Mouse (Mus musculus): Measurements from ENCODE around the gene Gm10153.
"Not testable (repeated sequence)": the region's sequence is repeated elsewhere in the genome, so short reads cannot be mapped to it uniquely, and the experiment has no call there.

The Gm10153 gene

GRCm38 (mm10) chr7:142190289-142190688 is at the start of gene Gm10153:
Gene Gm10153, minus strand, starts transcription at chr7:142190389.
- no peak for DNase-seq

DNA sequence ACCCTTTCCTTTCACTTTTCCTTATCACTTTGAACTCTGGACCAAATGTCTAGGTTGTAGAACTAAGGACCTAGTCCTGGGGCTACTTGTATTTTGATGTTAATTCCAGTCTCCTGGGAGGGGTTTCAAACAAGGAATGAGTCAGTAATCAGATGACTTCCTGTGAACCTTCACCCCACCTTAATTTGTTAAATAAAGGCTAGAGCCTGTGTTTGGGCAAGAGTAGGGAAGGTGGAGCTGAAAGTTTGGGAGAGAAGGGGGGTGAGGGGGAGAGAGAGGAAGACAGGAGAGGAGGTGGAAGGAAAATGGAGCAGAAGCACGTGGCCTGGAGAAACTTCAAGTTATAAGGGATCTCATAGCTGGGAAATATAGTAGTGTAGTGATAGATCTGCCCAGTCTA is 41.4 kb upstream of the Gm10153 start:
- DNase-seq, result no peak

DNA sequence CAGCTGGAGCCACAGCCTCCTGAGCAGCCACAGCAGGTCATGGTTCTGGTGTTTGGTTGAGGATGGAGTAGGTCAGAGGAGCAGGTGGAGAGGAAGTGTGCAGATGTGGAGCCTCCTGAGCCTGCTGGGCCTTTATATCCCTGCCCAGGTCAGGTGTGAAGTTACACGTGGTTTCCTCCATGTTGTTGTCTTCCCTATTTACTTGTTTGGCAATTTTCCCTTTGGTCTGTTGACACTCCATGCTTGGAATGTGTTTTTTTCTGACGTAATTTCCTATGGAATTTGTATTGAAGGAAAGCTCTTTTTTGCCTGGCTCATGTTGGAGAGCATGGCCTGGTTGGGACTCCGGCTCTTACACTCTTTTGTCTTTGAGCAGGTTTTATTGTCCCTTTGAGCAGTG is 39.7 kb upstream of the Gm10153 start, which contains the start of gene Krtap5-5:
TSS of gene Krtap5-5 (minus strand) at position 101 of the 400 bp plus-strand sequence.
- not testable (repeated sequence) for DNase-seq

DNA sequence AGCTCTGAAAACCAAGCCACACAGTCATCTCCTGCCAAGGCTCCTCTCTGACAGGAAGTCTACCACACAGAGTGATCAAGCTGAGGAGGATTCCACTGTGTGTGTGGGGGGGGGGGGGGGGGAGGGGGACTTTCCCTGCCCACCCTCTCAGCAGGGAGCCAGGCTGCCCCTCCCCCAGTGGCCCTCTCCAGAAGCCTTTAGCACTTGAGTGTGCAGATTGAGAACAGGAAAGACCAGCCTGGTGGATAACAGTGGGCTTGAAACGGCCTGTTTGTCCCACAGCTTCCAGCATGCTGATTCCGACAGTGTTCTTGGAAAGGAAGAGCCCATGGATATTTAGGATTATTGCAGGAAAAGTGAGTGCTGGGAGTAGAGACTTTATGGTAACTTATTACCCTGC is 34.3 kb upstream of the Gm10153 start:
- DNase-seq, result no peak

DNA sequence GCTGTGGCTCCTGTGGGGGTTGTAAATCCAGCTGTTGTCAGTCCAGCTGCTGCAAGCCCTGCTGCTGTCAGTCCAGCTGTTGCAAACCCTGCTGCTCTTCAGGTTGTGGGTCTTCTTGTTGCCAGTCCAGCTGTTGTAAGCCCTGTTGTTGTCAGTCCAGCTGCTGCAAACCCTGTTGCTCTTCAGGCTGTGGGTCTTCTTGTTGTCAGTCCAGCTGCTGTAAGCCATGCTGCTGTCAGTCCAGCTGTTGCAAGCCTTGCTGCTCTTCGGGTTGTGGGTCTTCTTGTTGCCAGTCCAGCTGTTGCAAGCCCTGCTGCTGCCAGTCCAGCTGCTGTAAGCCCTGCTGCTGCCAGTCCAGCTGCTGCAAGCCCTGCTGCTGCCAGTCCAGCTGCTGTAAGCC is 21.9 kb upstream of the Gm10153 start:
- peak; percentile 72 for DNase-seq

DNA sequence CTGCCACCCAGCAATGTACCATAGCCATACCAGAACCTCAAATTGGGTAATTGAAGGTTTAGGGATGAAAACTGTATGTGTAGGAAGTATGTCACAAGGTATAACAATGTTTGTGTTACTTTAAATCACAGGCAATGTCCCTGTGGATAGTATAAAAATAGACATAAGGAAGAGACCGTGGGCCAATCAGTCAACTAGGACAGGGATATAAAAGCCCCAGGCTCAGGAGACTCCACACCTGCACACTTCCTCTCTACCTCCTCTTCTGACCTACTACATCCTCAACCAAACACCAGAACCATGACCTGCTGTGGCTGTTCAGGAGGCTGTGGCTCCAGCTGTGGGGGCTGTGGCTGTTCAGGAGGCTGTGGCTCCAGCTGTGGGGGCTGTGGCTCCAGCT is 21.4 kb upstream of the Gm10153 start, which contains the start of gene Gm7579:
TSS of gene Gm7579 (plus strand) at position 301 of the 400 bp plus-strand sequence.
- DNase-seq, result peak; percentile 56

DNA sequence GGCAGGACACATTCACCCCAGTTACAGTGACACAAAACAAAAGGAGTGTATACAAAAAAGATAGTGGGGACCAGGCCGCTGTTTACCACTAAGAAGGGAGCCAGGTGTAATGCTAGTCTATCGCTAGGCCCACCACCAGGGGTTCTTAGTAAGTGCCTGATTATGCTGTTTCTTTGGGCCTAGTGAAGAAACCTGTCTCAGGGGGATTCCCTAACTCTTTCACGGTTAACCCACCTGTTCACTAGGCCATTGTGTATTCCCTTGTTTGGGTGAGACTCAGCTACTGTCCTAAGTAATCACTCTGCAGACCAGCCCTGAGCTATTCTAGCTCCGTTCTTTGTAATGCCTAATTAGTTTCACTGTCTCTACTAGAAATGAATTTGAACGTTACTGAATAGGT is 16.7 kb upstream of the Gm10153 start:
- DNase-seq, result not testable (repeated sequence)

DNA sequence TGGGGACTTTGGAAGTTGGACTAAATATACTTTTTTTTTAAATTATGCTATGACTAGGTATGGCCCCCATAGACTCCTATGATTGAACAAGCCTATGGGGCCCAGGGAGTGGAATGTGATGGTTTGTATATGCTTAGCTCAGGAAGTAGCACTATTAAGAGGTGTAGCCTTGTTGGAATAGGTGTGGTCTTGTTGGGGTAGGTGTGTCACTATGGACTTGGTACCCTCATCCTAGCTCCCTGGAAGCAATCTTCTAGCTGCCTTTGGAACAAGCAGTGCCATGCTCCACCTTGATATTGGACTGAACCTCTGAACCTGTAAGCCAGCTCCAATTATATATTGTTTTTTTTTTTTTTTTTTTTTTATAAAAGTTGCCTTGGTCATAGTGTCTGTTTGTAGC is 15.3 kb upstream of the Gm10153 start:
- no peak for DNase-seq

DNA sequence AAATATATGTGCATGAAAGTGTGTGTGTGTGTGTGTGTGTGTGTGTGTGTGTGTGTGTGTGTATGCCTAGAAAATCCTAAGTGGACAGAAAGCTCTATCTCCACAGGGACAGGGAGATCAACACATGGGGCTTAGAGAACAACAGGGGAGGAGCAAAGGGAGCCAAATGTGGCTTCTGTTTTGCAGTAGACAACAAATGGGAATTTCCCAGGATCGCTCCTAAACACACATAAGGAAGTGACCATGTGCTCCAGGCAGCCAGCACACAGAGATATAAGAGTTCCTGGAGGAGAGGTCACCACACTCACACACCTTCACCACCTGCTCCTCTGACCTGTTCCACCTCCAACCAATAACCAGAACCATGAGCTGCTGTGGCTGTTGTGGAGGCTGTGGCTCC is 10.9 kb upstream of the Gm10153 start, which contains the start of gene Krtap5-3:
TSS of gene Krtap5-3 (plus strand) at position 301 of the 400 bp plus-strand sequence.
- DNase-seq, result no peak

- DNase-seq, result no peak
Observed at GRCm38 (mm10) chr7:142198748-142199147, 8.6 kb upstream of the Gm10153 start.

DNA sequence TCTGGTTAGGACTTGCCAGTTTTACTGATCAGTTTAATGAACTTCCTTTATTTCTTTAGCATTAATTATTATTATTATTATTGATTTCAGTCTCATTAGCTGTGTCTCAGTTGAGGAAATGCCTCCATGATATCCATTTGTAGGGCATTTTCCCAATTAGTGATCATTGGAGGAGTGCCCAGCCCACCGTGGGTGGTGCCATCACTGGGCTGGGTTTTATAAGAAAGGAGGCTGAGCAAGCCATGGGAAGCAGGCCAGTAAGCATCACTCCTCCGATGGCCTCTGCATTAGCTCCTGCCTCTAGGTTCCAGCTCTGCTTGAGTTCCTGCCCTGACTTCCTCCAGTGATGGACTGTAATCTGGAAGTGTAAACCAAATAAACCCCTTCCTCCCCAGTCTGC is 2.0 kb downstream of the Gm10153 start:
- DNase-seq, result no peak

DNA sequence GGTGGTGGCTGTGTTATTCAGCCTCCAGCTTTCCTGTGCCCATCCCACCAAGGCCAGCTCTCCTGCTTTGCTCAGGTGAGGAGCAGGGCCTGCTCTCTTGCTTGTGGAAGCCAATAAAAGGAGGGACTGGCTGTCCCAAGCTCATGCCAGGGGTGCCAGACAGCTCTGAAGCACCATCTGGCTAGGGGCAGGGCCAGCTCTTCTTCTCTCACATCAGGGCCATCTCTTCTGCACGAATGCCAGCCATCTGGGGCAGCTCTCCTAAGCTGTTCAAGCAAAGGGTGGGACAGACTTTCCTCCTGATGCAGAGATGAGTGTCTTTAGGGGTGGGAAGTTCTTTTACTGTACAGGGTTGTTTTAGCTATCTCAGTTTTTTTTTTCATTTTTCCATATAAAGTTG is 9.2 kb downstream of the Gm10153 start:
- no peak for DNase-seq

DNA sequence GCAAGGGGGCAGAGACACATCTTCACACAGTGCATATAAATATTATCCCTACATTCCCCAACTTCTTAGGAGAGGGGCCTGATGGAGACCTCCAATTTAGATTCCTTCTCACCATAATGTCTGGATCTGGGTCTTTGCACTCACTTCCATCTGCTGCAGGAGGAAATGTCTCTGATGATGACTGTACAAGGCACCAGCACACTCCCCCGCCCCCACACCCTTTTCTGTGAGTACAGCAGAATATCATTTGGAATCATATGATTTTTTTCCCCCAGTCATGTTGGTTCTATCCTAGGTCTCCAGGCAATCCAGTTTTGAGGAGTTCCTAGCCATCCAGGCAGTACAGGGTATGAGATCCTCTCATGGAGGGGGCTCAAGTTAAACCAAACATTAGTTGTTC is 11.5 kb downstream of the Gm10153 start:
- no peak for DNase-seq

DNA sequence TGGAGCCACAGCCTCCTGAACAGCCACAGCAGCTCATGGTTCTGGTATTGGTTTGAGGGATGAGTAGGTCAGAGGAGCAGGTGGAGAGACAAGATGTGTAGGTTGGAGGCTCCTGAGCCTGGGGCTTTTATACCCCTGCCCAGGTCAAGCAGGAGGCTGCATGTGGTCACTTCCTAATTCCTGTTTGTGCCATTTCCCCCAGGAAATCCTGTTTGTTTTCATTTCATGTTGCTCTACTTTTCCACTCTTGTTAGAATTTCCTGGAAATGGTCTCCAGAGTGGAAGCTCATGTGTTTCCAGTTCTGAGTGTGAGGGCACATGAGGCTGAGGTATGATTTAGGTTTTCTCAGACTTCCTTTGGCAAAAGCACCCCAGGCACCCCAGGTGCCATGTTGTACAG is 14.3 kb downstream of the Gm10153 start, which contains the start of gene Krtap5-2:
TSS of gene Krtap5-2 (minus strand) at position 101 of the 400 bp plus-strand sequence.
- DNase-seq, result not testable (repeated sequence)

- no peak for DNase-seq
Observed at GRCm38 (mm10) chr7:142169836-142170235, 20.4 kb downstream of the Gm10153 start.

GRCm38 (mm10) chr7:142165639-142166038 is 24.6 kb downstream of the Gm10153 start, which contains the start of gene Gm4553:
Gene Gm4553, minus strand, starts transcription at chr7:142165739.
- DNase-seq, result not testable (repeated sequence)

DNA sequence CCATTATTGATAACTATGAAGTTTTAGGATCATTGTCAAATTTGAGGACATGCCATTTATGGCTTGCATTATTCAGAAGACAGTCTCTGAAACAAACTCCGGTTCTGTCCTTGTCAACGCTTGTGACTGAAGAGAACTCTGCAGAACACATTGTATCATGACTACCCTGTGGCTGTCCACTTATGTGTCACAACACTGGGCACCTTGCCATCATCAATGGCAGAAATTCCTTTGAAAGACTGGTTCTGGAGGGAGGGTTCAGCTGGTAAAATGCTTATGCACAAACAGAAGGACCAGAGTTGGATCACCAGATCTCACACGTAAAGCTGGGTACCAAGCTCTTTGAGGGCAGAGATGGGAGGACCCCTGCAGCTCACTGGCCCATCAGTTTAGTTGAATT is 30.8 kb downstream of the Gm10153 start:
- DNase-seq, result no peak

DNA sequence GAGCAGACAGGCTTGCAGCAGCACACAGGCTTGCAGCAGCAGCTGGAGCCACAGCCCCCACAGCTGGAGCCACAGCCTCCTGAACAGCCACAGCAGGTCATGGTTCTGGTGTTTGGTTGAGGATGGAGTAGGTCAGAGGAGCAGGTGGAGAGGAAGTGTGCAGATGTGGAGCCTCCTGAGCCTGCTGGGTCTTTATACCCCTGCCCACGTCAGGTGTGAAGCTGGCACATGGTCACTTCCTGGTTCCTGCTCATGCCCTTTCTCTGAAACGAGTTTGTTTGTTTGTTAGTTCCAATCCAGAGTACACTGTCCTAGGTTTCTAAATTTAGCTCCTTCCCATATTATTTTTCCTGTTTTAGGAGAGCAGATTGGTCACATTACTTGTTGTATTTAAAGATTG is 33.2 kb downstream of the Gm10153 start, which contains the start of gene Gm29735:
TSS of gene Gm29735 (minus strand) at position 101 of the 400 bp plus-strand sequence.
- peak; percentile 17 for DNase-seq

DNA sequence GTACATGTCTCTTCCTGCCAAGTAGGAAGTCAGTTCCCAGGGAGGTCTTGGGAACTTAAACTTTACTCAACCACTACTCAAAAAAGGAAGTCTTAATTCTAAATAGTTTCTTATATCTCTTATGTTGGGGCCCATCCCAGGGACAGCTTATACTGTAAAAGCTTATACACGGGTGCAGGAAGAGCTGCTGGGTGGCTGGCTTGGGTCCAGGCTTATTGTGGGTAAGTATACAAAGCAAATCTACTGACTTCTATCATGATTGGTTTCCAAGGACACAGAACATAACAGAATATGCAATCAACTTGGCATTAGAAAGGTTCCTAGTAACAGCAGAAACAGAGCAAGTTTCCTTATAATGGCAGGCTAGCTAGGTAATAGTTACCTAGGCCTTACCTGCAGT is 34.9 kb downstream of the Gm10153 start:
- peak; percentile 35 for DNase-seq

- DNase-seq, result peak; percentile 64
Observed at GRCm38 (mm10) chr7:142152191-142152590, 38.0 kb downstream of the Gm10153 start.

DNA sequence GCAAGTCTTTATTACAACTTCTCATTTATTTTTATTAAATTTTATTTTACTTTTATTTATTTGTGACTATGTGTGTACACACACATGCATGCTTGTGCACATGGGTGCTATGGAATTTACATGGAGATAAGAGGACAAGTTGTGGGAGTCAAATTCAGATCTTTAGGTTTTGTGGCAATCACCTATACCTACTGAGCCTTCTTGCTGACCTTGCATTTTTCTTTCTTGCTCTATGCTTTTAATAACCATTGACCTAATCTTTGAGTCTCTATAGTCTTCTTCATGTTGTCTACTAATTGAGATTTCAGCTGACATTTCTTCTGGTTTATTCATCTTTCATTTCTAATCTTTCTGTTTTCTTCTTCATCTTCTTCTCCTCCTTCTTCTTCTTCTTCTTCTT is 41.6 kb downstream of the Gm10153 start:
- DNase-seq, result no peak

DNA sequence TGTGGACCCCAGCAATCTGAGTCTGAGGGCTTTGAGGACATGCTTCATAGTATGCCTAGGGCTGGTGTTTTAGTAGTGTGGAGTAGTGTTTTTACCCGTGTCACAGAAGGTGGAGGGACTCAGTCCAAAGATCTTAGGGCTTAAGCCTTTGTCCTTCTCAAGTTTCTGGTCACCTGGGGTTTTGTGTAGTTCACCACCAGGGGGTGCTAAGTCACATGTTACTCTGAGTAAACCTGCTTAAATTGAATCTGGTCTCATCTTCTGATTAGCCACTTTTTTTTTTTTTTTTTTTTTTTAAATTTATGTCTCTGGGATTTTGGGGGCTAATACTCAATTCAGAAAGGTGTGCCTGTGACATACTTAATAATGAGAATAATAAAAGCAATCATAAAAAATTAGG is 44.2 kb downstream of the Gm10153 start:
- DNase-seq, result peak; percentile 64

GRCm38 (mm10) chr7:142145413-142145940 is 44.7 kb downstream of the Gm10153 start:
- no peak for DNase-seq

- no peak for DNase-seq
Observed at GRCm38 (mm10) chr7:142144507-142144906, 45.7 kb downstream of the Gm10153 start, which contains the start of gene Gm45337. Gene Gm45337, minus strand, starts transcription at chr7:142144607.

DNA sequence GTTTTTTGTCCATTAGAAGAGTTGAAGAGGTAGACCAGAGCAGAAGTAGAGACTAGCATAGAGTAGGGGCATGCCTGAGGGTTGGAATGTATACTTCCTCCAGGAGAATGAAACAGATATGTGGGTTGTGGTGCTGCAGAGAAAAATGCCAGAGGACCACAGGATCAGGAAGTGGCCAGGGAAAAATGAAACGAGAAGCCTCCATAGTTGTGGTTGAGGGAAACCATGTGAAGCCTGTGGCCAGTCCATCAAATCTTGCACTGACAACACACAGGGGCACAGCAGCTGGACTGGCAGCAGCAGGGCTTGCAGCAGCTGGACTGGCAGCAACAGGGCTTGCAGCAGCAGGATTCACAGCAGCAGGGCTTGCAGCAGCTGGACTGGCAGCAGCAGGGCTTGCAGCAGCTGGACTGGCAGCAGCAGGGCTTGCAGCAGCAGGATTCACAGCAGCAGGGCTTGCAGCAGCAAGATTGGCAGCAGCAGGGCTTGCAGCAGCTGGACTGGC is 46.6 kb downstream of the Gm10153 start:
- not testable (repeated sequence) for DNase-seq
